Mouse (Mus musculus) liver, embryonic 12.5 days (tissue): ENCODE measurements around the gene Ptms. TPM values are rescaled to one million over a fixed set of nuclear protein-coding genes. Genes with fewer than 3 reads are reported as not detected.

Experiments
- ATAC-seq: fragments of 200-750 bp; cut with Nextera tagmentation; 2 replicates; pipeline ENCODE4 v1.8.0; 2017; ENCODE audit warnings: moderate number of reproducible peaks, mild to moderate bottlenecking, moderate library complexity
- H3K27ac ChIP-seq: fragments of 300-500 bp; sonication (generic); 2 replicates; pipeline ENCODE4 v1.5.1; 2016; ENCODE audit warnings: mild to moderate bottlenecking
- H3K27me3 ChIP-seq: fragments of 300-500 bp; sonication (generic); replicated peaks from 2 replicates; pipeline ENCODE4 v1.6.1; 2016; ENCODE audit warnings: mild to moderate bottlenecking, moderate library complexity
- H3K36me3 ChIP-seq: fragments of 300-500 bp; sonication (generic); 2 replicates; pipeline ENCODE4 v1.6.1; 2016; ENCODE audit warnings: mild to moderate bottlenecking, moderate library complexity
- H3K4me1 ChIP-seq: fragments of 300-500 bp; sonication (generic); 2 replicates; pipeline ENCODE4 v1.6.1; 2016
- H3K4me2 ChIP-seq: fragments of 300-500 bp; sonication (generic); 2 replicates; pipeline ENCODE4 v1.6.1; 2016; ENCODE audit warnings: mild to moderate bottlenecking, moderate library complexity
- H3K4me3 ChIP-seq: fragments of 300-500 bp; sonication (generic); 2 replicates; pipeline ENCODE4 v1.5.1; 2016; ENCODE audit warnings: mild to moderate bottlenecking, moderate library complexity
- H3K9ac ChIP-seq: fragments of 300-500 bp; sonication (generic); 2 replicates; pipeline ENCODE4 v1.6.1; 2016; ENCODE audit warnings: mild to moderate bottlenecking, moderate library complexity
- H3K9me3 ChIP-seq: fragments of 300-500 bp; sonication (generic); replicated peaks from 2 replicates; pipeline ENCODE4 v1.6.1; 2016; ENCODE audit warnings: mild to moderate bottlenecking, moderate library complexity
- WGBS: fragments of 180-500 bp; shearing (Covaris S2); methylation state at CpG from one replicate; pipeline ENCODE4 v1.1.7; 2016; ENCODE audit not compliant: insufficient replicate concordance; 5-methylcytosine and 5-hydroxymethylcytosine counted together
- polyA plus RNA-seq: library from polyadenylated mRNA; unstranded; fragments of >200 nt; fragmentation: Nextera tagmentation; extraction: Ambion mirVana; gene quantifications from 2 replicates; pipeline ENCODE4 v1.2.1, GENCODE M21; 2016

Gene Ptms
- polyA plus RNA-seq, 1 experiment from 2014 or later: 66.7 TPM

GRCm38 (mm10) chr6:124914511-124914910 is 5.4 kb downstream of the Ptms start:
- Histone ChIP-seq H3K4me1 (peaks cover 68% of the 10 kb centered on the region), H3K36me3 (peaks cover 9% of the 10 kb centered on the region; the same call in 1 of the 2 replicates)

DNA sequence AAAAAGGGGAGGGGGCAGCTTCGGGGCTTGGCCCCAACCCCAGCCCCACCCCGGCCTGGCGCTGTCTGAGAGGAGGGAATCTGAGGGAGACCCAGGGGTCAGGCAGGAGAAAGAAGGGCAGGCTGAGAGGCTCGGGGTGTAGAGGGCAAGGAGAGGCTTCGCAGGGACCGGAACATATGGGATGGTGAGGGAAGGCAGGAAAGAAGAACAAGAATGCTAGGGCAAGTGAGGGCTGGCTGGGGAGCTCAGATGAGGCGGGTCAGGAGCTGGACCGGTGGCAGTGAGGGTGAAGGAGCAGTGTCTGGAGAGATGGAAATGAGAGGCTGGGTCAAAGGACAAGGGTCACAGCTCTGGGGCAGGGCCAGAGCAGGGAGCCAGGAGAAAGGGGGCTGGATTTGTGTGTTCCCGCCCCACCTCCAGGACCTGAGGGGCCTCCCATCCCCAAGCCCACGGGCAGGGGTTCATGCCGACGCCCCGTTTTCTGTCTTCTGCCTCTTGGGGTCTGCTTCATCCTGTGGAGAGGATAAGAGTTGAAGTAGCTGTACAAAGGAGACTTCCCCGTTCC is 6.1 kb downstream of the Ptms start:
- Histone ChIP-seq H3K9ac (no peak overlapping the region), H3K4me3 (no peak overlapping the region), H3K36me3 (peaks cover 9% of the 10 kb centered on the region; the same call in 1 of the 2 replicates), H3K27me3 (peaks cover 99% of the 10 kb centered on the region), H3K27ac (no peak overlapping the region), H3K9me3 (no peaks in the 10 kb centered on the region), H3K4me1 (peaks cover 64% of the 10 kb centered on the region), H3K4me2 (no peak overlapping the region)
- no peak for ATAC-seq
- WGBS: 65% methylated on average over 14 of the region's 14 CpGs

More at GRCm38 (mm10) chr6:124914511-124914910, 5.4 kb downstream of the Ptms start:
- no peaks in the 10 kb centered on the region for H3K9me3 ChIP-seq
- no peak overlapping the region for H3K27ac ChIP-seq
- H3K4me2 ChIP-seq: no peak overlapping the region
- no peak overlapping the region for H3K9ac ChIP-seq
- ATAC-seq: no peak
- peaks cover 99% of the 10 kb centered on the region for H3K27me3 ChIP-seq
- H3K4me3 ChIP-seq: no peak overlapping the region
- 76% methylated on average over 7 of the region's 7 CpGs for WGBS

DNA sequence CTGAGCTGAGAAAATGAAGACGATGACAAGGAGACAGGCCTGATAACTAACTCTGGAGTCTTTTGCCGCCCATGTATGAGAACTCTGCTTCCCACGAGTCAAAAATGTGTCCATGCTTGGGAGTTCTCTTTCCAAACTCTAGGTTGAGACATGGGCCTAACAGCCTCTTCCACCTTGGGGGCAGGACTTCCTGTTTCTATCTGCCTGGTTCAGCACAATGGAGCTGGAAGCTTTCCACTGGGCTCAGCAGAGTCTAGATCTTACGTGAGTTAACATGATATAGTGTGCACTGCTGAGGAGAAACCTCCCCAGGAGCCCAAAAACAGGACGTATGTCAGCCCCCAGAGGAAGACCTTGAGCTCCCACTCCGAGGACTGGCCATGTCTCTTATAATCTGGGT is 6.7 kb downstream of the Ptms start:
- no peak for ATAC-seq
- 32% methylated on average over 6 of the region's 6 CpGs for WGBS
- Histone ChIP-seq H3K9me3 (no peaks in the 10 kb centered on the region), H3K36me3 (peaks cover 9% of the 10 kb centered on the region; the same call in 1 of the 2 replicates), H3K9ac (no peak overlapping the region), H3K4me1 (peaks cover 60% of the 10 kb centered on the region), H3K27me3 (peaks cover 99% of the 10 kb centered on the region), H3K27ac (no peak overlapping the region), H3K4me2 (no peak overlapping the region), H3K4me3 (no peak overlapping the region)

GRCm38 (mm10) chr6:124911533-124912218 is 8.2 kb downstream of the Ptms start, which contains the start of gene Lag3:
TSS of gene Lag3 (minus strand) at chr6:124911705.
- Histone ChIP-seq H3K27me3 (peaks cover 91% of the 10 kb centered on the region), H3K9ac (no peak within 1 kb of the TSS), H3K4me2 (no peak within 1 kb of the TSS; the same call in 1 of the 2 replicates), H3K27ac (no peak within 1 kb of the TSS), H3K36me3 (peaks cover 9% of the 10 kb centered on the region; the same call in 1 of the 2 replicates), H3K4me1 (peaks cover 46% of the 10 kb centered on the region), H3K9me3 (no peaks in the 10 kb centered on the region), H3K4me3 (no peak within 1 kb of the TSS)
- WGBS: 26% methylated on average over 12 of the region's 13 CpGs
- no peak for ATAC-seq

GRCm38 (mm10) chr6:124910032-124910431 is 9.9 kb downstream of the Ptms start:
- no peak overlapping the region for H3K27ac ChIP-seq

DNA sequence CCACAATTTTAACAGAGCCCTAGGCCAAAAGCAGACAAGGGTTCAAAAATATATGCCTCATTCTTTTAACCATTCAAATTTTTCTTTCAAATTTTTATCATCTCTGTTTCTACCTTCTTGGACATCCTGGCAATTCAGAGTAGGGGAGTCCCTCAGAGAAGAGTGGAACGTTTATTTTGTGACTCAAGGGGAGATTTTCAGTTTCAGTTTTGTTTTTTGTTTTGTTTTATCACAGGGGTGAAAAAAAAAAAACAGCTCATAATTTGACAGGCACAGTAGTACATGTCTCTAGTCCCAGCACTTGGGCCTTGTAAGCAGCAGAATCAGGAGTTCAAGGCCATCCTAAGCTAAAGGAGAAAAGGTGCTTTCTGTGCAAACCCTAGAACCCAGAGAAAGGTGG is 12.1 kb downstream of the Ptms start:
- whole genome bisulfite sequencing: 59% methylated on average over 1 of the region's 1 CpGs
- no peaks in the 10 kb centered on the region for H3K36me3 ChIP-seq
- no peak for ATAC-seq

More at GRCm38 (mm10) chr6:124910032-124910431, 9.9 kb downstream of the Ptms start:
- H3K4me3 ChIP-seq: peak overlapping the region; percentile 16; the same call in 1 of the 2 replicates
- no peaks in the 10 kb centered on the region for H3K9me3 ChIP-seq
- no peak overlapping the region for H3K9ac ChIP-seq
- ATAC-seq: no peak
- H3K4me2 ChIP-seq: peak overlapping the region; percentile 45
- H3K36me3 ChIP-seq: peaks cover 9% of the 10 kb centered on the region; the same call in 1 of the 2 replicates
- 7% methylated on average over 32 of the region's 32 CpGs for WGBS
- peaks cover 87% of the 10 kb centered on the region for H3K27me3 ChIP-seq
- peaks cover 30% of the 10 kb centered on the region for H3K4me1 ChIP-seq

GRCm38 (mm10) chr6:124904991-124905860 is 14.7 kb downstream of the Ptms start:
- H3K4me2 ChIP-seq: no peak overlapping the region; the same call in 1 of the 2 replicates
- H3K27ac ChIP-seq: peak overlapping the region; percentile 73; the same call in 1 of the 2 replicates
- H3K9me3 ChIP-seq: no peaks in the 10 kb centered on the region
- H3K9ac ChIP-seq: peak overlapping the region; percentile 29; the same call in 1 of the 2 replicates
- peaks cover 44% of the 10 kb centered on the region for H3K27me3 ChIP-seq
- WGBS: 57% methylated on average over 14 of the region's 16 CpGs
- H3K4me1 ChIP-seq: peaks cover 22% of the 10 kb centered on the region
- H3K4me3 ChIP-seq: no peak overlapping the region
- H3K36me3 ChIP-seq: no peaks in the 10 kb centered on the region
- no peak for ATAC-seq

More for the DNA sequence above, 12.1 kb downstream of the Ptms start:
- H3K9ac ChIP-seq: no peak overlapping the region
- peaks cover 24% of the 10 kb centered on the region for H3K4me1 ChIP-seq
- H3K27ac ChIP-seq: no peak overlapping the region
- no peak overlapping the region for H3K4me3 ChIP-seq
- H3K27me3 ChIP-seq: peaks cover 69% of the 10 kb centered on the region
- H3K9me3 ChIP-seq: no peaks in the 10 kb centered on the region
- no peak overlapping the region for H3K4me2 ChIP-seq

DNA sequence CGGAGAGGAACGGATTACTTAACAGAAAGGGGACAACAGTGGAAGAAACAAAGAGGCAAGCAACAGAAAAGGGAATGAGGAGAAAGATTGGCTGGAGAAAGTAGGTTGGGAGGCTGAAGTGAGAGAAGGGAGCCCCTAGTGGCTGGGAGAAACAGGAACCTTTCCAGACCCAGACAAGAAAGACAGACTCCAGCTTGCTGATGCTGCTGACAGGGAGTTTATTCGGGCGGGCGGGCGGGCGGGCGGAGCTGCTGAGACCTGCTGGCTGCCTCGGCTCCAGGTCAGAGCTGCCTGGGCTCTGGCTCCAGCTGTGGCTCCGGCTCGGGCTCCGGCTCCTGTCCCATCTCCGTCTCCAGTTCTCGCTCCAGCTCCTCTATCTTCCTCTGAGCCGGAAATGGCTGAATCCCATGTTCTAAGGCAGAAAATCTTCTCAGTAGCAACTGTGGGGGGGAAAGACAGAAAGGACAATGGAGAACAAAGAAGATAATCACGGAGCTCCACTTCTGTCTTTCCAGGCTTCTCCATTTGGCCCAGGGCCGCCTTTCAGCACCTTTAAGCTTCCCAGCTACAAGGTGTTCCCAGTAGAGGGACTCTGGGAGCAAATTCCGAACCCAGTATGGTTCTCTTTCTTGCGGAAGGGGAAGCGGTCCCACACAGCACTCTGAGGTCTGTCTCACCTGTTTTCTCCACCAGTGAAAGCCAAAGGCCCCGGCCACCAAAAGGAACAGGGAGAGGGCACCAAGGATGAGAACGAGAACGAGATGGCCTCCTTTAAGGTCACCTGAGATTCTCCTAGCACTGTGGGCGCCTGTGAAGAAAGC is 15.5 kb downstream of the Ptms start:
- H3K27me3 ChIP-seq: peaks cover 35% of the 10 kb centered on the region
- WGBS: 22% methylated on average over 24 of the region's 24 CpGs
- ATAC-seq: peak; percentile 64

DNA sequence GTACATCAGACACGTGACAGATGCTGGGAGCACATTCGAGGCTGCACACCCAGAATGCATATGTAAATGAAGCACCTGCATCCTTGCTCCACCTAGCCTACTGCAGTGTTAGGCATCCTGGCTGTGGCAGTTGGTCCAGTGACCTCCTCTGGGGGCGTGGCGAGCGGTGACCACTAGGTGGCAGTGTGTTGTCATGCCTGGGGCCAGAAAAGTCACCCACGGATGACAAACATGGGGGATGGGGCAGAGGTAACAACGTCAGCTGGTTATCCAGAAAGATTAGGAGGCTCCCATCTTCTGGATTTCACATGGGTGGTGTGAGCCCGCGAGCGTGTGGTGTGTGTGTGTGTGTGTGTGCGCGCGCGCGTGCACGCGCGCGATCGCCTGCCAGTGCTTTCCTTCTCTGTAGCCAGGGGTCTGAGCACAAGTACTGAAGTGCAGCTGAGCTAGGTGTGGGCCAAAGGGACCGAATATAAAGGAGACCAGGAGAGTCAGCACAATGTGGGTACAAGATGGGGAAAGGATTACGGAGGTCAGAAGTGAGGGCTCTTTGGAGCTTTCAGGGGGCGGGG is 16.2 kb downstream of the Ptms start:
- peaks cover 28% of the 10 kb centered on the region for H3K27me3 ChIP-seq
- peak; percentile 83 for ATAC-seq
- H3K4me2 ChIP-seq: peak overlapping the region; percentile 85
- no peaks in the 10 kb centered on the region for H3K36me3 ChIP-seq
- peak overlapping the region; percentile 61 for H3K4me3 ChIP-seq
- H3K9me3 ChIP-seq: no peaks in the 10 kb centered on the region
- peak overlapping the region; percentile 73 for H3K27ac ChIP-seq
- under 1% methylated on average over 23 of the region's 23 CpGs for whole genome bisulfite sequencing
- H3K4me1 ChIP-seq: peaks cover 15% of the 10 kb centered on the region
- H3K9ac ChIP-seq: peak overlapping the region; percentile 60

More for the DNA sequence above, 15.5 kb downstream of the Ptms start:
- Histone ChIP-seq H3K4me3 (peak overlapping the region; percentile 61), H3K4me2 (peak overlapping the region; percentile 85), H3K4me1 (peaks cover 15% of the 10 kb centered on the region), H3K9ac (peak overlapping the region; percentile 60), H3K36me3 (no peaks in the 10 kb centered on the region), H3K27ac (peak overlapping the region; percentile 73), H3K9me3 (no peaks in the 10 kb centered on the region)

DNA sequence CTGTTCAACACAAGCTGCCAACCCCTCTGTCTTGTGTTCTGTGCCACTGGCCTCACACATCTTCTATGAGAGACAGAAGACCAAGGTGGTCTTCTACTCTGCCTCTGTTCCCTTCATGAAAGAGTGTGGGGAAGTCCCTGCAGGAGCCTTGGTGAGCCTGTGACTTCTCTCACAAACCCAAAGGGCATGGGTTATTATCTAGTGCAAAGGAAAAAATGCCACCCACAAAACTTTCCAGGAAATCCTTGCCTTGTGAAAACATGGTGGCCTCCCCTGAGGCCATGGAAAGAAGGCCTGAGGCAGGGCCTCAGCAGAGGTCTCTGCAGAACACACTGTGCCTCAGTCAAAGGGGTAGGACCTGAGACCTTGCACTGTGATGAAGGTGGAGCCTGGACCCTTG is 18.1 kb downstream of the Ptms start:
- H3K4me3 ChIP-seq: no peak overlapping the region
- H3K4me2 ChIP-seq: no peak overlapping the region
- no peaks in the 10 kb centered on the region for H3K36me3 ChIP-seq
- no peak for ATAC-seq
- H3K9me3 ChIP-seq: no peaks in the 10 kb centered on the region
- peaks cover 15% of the 10 kb centered on the region for H3K4me1 ChIP-seq
- no peak overlapping the region for H3K27ac ChIP-seq
- H3K9ac ChIP-seq: no peak overlapping the region
- H3K27me3 ChIP-seq: peaks cover 19% of the 10 kb centered on the region
